Mouse (Mus musculus) heart, adult 11 months (tissue): Measurements from ENCODE around the gene Acp5.
A peak's percentile ranks its signal among the peaks of the same experiment; 100 is the strongest.

Experiments used
- DNase-seq: peaks from one replicate; pipeline ENCODE4 v3.0.0; 2022

Gene Acp5

GRCm38 (mm10) chr9:22092746-22093145, 42.8 kb downstream of the Acp5 start:
- no peak for DNase-seq

- no peak for DNase-seq
These were observed 45.5 kb downstream of the Acp5 start for GRCm38 (mm10) chr9:22089986-22090385.

DNA sequence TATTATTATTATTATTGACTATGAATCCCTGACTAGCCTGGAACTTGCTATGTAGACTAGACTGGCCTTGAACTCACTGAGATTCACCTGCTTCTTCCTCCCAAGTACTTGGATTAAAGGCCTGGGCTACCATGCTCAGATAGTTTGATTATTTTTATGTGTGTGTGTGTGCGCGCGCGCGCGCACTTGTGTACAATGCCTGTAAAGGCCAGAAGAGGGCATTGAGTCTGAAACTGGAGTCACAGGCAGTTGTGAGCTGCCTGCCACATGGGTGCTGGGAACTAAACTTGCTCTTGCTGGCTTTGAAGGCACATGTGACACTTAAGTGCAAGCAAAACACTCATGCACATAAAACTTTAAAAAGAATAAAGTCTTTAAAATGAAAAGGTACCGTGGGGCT, 46.2 kb downstream of the Acp5 start:
- DNase-seq: no peak

DNA sequence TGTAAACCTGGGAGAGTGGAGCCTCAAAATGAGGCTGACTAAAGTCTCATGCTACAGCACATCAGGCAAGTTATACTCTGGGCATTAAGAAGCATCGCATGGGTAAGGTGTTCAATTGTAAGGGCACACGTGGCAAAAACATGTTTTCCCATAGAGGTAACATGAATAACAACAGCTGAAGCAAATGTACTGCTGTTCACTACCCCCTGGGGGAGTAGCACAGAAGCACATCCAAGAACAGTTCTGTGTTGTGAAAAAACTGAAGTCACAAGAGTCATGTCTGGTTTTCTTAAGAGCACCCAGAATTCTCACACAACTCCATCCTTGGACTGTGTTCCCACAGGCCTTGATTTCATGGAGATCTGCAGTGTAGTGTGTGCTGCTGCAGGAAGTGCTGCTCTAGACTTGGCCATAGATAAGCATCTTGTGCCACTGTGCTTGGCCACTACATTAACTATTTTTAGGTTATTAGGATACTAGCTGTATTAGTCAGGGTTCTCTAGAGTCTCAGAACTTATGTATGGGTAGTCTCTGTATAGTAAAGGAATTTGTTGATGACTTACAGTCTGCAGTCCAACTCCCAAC, 48.4 kb downstream of the Acp5 start:
- DNase-seq: no peak

- no peak for DNase-seq
These were observed 49.5 kb downstream of the Acp5 start for GRCm38 (mm10) chr9:22086012-22086411.

DNA sequence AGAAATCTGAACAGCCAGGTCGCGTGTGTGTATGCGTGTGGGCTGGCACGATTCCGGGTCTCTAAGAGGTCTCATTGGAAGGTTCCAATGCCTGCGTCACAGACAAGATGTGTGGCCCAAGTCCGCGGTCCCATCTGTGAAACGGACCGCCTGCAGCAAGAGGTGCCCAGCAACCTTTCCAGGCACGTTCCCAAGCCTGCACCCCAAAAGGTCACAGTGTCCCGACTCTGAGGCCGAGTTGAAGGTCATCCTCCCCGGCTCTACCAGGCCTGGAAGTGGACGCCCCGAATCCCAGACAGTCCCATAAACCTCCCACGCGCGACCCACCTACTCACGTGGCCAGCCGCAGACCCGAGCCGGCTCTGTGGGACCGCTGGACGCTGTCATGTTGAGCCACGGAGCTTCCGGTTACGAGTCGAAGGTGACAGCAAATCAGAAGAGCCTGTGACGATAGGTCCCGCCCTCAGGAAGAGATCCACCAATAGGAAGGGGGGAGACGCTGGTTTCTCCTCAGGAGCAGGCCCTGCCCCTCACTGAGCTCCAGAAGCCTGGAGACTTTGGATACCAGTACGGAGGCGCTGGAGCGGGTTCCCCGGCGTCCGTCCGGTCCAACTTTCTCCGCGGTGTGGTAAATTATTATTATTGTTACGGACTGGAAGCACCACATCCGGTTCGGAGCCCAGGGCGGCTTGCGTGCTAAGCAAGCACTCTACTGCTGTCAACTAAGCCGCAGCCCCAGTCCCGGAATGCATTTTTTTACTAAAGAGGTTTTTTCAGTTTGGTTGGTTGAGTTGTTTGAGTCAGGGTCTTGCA, 50.3 kb downstream of the Acp5 start, which contains the start of gene Ecsit:
TSS of gene Ecsit (minus strand) at position 417 of the 813 bp plus-strand sequence.
- DNase-seq: peak; percentile 100

DNA sequence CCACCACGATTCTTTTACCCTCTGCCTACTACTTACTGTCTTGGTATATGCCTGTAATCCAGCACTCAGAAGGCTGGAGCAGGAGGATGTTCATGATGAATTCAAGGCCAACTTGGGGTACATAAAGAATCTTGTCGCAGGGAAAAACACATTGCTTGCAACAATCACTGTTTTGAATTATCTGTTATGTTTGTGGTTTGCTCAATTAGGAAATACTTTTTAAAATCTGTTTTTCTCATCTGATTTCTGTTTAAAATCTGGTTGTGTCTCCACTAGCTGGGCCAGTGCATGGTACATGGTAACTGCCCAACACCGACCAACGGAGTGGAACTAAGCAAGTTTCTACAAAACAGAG, 50.9 kb downstream of the Acp5 start:
- no peak for DNase-seq
